Mouse (Mus musculus) myocyte (in vitro differentiated cells): ENCODE data around the gene Pltp. TPM values are rescaled to one million over a fixed set of nuclear protein-coding genes. Genes with fewer than 3 reads are reported as not detected.
"Not testable (repeated sequence)": the region's sequence is repeated elsewhere in the genome, so short reads cannot be mapped to it uniquely, and the experiment has no call there.

ENCODE experiments used
- H3K27me3 ChIP-seq: one replicate; pipeline ENCODE4 v1.6.1; 2011; ENCODE audit not compliant: control insufficient read depth, insufficient read depth, insufficient read length
- H3K36me3 ChIP-seq: one replicate; pipeline ENCODE4 v1.6.1; 2011; ENCODE audit not compliant: control insufficient read depth, insufficient read depth
- H3K4me2 ChIP-seq: one replicate; pipeline ENCODE4 v1.6.1; 2011; ENCODE audit warnings: low read depth, control low read depth
- H3K4me3 ChIP-seq: one replicate; pipeline ENCODE4 v1.5.1; 2011; ENCODE audit warnings: mild to moderate bottlenecking, control low read depth, moderate library complexity
- H3K79me2 ChIP-seq: one replicate; pipeline ENCODE4 v1.6.1; 2011; ENCODE audit not compliant: control insufficient read depth, insufficient read depth
- H3ac ChIP-seq: one replicate; pipeline ENCODE4 v1.6.1; 2011; ENCODE audit not compliant: control insufficient read depth, insufficient read length
- CEBPB ChIP-seq: IDR thresholded peaks from 2 replicates; pipeline ENCODE4 v1.6.1; 2011; ENCODE audit warnings: mild to moderate bottlenecking, moderate library complexity; ENCODE audit not compliant: poor library complexity, insufficient read depth, severe bottlenecking
- E2F4 ChIP-seq: IDR thresholded peaks from one replicate; pipeline ENCODE4 v1.6.1; 2011; ENCODE audit warnings: mild to moderate bottlenecking, control low read depth, moderate library complexity; ENCODE audit not compliant: insufficient read depth
- MAX ChIP-seq: IDR thresholded peaks from one replicate; pipeline ENCODE4 v1.6.1; 2011; ENCODE audit warnings: low read depth, mild to moderate bottlenecking, control low read depth
- MYOD1 ChIP-seq, 3 experiments: IDR thresholded peaks; one replicate each; pipeline ENCODE4 v1.6.1; 2011; ENCODE audit warnings: control low read depth in 2 of 3, low read depth in 2 of 3, mild to moderate bottlenecking in 2 of 3, moderate library complexity in 1 of 3; ENCODE audit not compliant: insufficient read length in 2 of 3, control insufficient read depth in 1 of 3
- MYOG ChIP-seq, 3 experiments: IDR thresholded peaks; one replicate each; pipeline ENCODE4 v1.6.1; 2011; ENCODE audit warnings: control low read depth in 2 of 3, low read depth in 2 of 3, mild to moderate bottlenecking in 2 of 3; ENCODE audit not compliant: insufficient read length in 2 of 3, control insufficient read depth in 1 of 3, insufficient read depth in 1 of 3
- POLR2A ChIP-seq: IDR thresholded peaks from one replicate; pipeline ENCODE4 v1.6.1; 2011; ENCODE audit warnings: low read depth, mild to moderate bottlenecking, control low read depth, moderate library complexity; ENCODE audit not compliant: insufficient read length
- POLR2AphosphoS2 ChIP-seq: IDR thresholded peaks from one replicate; pipeline ENCODE4 v1.6.1; 2011; ENCODE audit warnings: low read depth, control low read depth; ENCODE audit not compliant: insufficient read length
- REST ChIP-seq: IDR thresholded peaks from one replicate; pipeline ENCODE4 v1.6.1; 2011; ENCODE audit warnings: mild to moderate bottlenecking, control low read depth, moderate library complexity; ENCODE audit not compliant: insufficient read depth, insufficient read length
- SRF ChIP-seq: IDR thresholded peaks from one replicate; pipeline ENCODE4 v1.6.1; 2011; ENCODE audit warnings: low read depth; ENCODE audit not compliant: control insufficient read depth, insufficient read length
- TCF12 ChIP-seq: IDR thresholded peaks from one replicate; pipeline ENCODE4 v1.6.1; 2011; ENCODE audit warnings: mild to moderate bottlenecking, control low read depth; ENCODE audit not compliant: poor library complexity, insufficient read depth, severe bottlenecking
- TCF3 ChIP-seq: IDR thresholded peaks from one replicate; pipeline ENCODE4 v1.6.1; 2011; ENCODE audit warnings: low read depth, control low read depth; ENCODE audit not compliant: insufficient read length
- USF1 ChIP-seq: IDR thresholded peaks from one replicate; pipeline ENCODE4 v1.6.1; 2011; ENCODE audit warnings: low read depth, mild to moderate bottlenecking, control low read depth, moderate library complexity
- polyA plus RNA-seq: library from polyadenylated mRNA; unstranded; fragments of >200 nt; fragmentation: generic; extraction: Trizol; gene quantifications from one replicate; pipeline ENCODE4 v1.2.1, GENCODE M21; 2012; ENCODE audit warnings: missing spikeins

Gene Pltp
- polyA plus RNA-seq, 1 experiment = 117 TPM

DNA sequence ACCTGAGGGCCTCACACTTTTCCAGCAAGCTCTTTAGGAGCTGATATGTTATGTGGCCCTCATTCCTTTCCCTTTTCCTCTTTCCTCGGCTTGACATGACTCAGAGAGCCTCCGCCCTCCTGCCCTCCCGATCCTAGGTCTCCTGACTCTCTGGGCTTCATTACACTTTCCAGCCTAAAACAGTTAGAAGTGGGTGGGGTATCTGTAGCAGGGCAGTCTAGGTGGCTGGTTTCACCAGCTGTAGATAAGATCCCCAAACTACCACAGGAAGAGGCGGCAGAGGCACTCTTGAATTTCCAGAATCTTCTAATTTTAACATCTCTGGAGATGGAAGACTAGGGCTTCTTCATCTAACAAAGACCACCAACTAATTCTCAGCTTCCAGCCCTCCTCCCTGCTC, 7.1 kb upstream of the Pltp start:
- Histone ChIP-seq H3K79me2 (no peaks in the 10 kb centered on the region), H3ac (no peak overlapping the region), H3K4me3 (no peak overlapping the region), H3K36me3 (no peaks in the 10 kb centered on the region), H3K27me3 (no peaks in the 10 kb centered on the region), H3K4me2 (peak overlapping the region; percentile 27)
- no peak for TF ChIP-seq MAX
- TF ChIP-seq E2F4 = no peak
- TF ChIP-seq CEBPB = no peak
- TF ChIP-seq MYOD1 (IDR thresholded peaks at IDR 0.05; ENCODE audit: control insufficient read depth in 1 of 3, insufficient read length in 2 of 3, low read depth in 2 of 3) = no peak
- no peak for TF ChIP-seq REST
- no peak for TF ChIP-seq USF1
- no peak for TF ChIP-seq TCF3
- no peak for TF ChIP-seq TCF12
- TF ChIP-seq POLR2AphosphoS2 = no peak
- no peak for TF ChIP-seq SRF
- no peak for TF ChIP-seq MYOG (IDR thresholded peaks at IDR 0.05; ENCODE audit: control insufficient read depth in 1 of 3, insufficient read depth in 1 of 3, insufficient read length in 2 of 3, low read depth in 2 of 3)
- no peak for TF ChIP-seq POLR2A

DNA sequence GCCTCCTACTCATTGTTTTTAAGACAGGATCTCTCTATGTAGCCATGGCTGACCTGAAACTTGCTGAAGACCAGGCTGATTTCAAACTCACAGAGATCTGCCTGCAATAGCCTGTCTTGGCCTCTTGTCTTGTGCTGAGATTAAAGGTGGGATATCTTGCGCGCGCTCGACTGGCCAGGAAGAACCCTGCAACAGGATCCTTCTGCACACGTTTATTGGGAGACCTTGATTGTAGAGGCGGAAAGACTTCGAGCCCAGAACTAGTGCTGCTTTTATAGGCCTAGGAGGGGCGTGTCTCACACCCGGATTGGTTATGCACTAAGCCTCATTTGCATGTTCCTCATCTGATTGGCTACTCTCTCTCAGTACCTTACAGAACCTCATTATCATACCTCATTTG, 5.9 kb upstream of the Pltp start:
- not testable (repeated sequence) for H3K4me2 ChIP-seq, H3K27me3 ChIP-seq, H3K36me3 ChIP-seq, H3ac ChIP-seq, H3K79me2 ChIP-seq, H3K4me3 ChIP-seq

DNA sequence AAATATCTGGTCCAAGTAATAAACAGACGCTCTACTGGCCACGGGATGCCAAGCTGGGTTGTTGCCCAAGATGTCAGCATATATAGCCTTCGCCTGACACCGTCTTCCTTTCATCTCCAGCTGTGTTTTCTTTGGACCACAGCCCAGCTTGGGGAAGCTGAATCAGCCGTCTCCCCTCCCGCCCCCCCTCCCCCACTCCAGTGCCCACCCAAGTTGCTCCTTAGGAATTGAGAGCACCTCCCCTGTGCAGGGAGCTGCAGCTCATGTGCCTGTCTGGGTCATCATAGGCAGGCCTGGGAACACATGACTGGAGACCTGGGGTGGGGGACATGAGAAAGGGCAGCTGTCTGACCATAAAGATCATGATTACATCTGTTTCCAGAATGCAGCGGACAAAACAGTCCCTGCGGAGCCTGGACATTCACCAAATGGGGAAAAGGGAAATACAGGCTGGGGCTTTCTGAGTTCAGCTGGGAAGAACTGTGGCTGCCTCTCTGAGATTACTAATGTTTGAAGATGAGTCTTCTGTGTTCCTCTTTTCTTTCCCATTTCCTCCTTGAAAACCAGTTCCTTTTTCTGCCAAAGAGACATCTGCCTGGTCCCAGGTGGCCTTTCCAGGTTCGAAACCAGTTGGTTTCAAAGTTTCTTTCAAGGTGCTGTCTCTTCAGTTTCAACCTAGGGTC, 4.8 kb upstream of the Pltp start:
- Histone ChIP-seq H3K27me3 (no peaks in the 10 kb centered on the region), H3K4me2 (peak overlapping the region; percentile 39)

DNA sequence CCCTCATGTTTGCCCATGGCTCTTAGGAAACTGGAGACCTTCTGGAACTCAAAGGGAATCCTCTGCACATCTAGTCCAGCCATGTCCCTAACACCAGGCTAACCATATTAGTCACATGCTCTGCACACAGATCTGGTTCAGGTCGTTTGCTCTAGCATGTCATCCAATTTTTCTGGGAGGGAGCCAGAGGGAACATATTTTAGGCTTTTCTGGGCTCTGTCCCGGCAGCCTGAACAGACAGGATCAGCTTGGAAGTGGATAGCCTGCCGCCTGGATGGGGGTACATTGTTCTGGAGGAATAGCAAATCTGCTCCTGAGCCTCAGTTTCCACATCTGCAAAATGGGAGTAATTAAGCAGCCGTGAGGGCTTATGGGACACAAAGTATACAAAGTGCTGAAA, 3.6 kb upstream of the Pltp start:
- H3K4me3 ChIP-seq = no peak overlapping the region
- no peaks in the 10 kb centered on the region for H3K27me3 ChIP-seq
- H3ac ChIP-seq = no peak overlapping the region
- no peaks in the 10 kb centered on the region for H3K36me3 ChIP-seq
- H3K4me2 ChIP-seq = peak overlapping the region; percentile 39
- no peaks in the 10 kb centered on the region for H3K79me2 ChIP-seq
- no peak for TF ChIP-seq MAX

More for the DNA sequence above, 4.8 kb upstream of the Pltp start:
- no peaks in the 10 kb centered on the region for H3K79me2 ChIP-seq
- H3ac ChIP-seq = no peak overlapping the region
- TF ChIP-seq POLR2A = no peak
- peak; percentile 78; the same call in 1 of the 2 replicates for TF ChIP-seq CEBPB
- peak in 2 of 3 experiments; percentile 19 to 61 for TF ChIP-seq MYOD1 (IDR thresholded peaks at IDR 0.05; ENCODE audit: control insufficient read depth in 1 of 3, insufficient read length in 2 of 3, low read depth in 2 of 3)
- TF ChIP-seq USF1 = peak; percentile 56
- TF ChIP-seq TCF12 = peak; percentile 75
- TF ChIP-seq MYOG (IDR thresholded peaks at IDR 0.05; ENCODE audit: control insufficient read depth in 1 of 3, insufficient read depth in 1 of 3, insufficient read length in 2 of 3, low read depth in 2 of 3) = peak; percentile 28 to 80 (median 75)
- no peak for TF ChIP-seq TCF3
- no peak for TF ChIP-seq E2F4
- no peak overlapping the region for H3K4me3 ChIP-seq
- H3K36me3 ChIP-seq = no peaks in the 10 kb centered on the region

DNA sequence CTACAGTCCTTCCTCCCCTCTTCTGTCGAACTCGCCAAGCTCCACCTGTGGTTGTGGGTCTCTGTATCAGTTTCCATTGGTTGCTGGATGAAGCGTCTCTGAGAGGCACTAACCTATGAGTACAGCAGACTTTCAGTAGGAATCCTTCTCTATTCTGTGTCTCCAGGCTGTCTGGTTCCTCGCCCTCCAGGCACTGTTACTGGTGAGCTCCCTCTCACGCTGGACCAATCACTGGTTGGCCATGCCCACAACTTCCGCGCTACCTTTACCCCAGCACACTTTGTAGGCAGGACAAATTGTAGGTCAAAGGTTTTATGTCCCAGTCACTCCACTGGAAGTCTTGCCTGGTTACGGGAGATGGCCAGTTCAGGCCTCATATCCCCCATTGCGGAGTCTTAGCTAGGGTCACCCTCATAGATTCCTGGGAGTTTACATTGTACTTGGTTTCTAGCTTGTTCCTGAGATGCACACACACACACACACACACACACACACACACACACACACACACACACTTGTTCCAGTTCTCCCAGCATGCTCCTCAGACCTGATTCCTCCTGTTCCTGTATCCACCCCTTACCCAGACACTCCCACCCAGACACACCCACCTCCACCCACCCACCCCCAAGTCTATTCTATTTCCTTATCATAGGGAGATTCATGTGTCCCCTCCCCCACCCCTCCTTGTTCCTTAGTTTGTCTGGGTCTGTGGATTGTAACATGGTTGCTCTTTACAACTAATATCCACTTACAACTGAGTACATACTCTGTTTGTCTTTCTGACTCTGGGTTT, 2.3 kb upstream of the Pltp start:
- TF ChIP-seq REST (no peak), MYOG (IDR thresholded peaks at IDR 0.05; ENCODE audit: control insufficient read depth in 1 of 3, insufficient read depth in 1 of 3, insufficient read length in 2 of 3, low read depth in 2 of 3) (no peak), SRF (no peak), POLR2A (no peak), E2F4 (no peak), TCF12 (no peak), TCF3 (no peak), MAX (no peak), POLR2AphosphoS2 (no peak), CEBPB (no peak), USF1 (no peak), MYOD1 (IDR thresholded peaks at IDR 0.05; ENCODE audit: control insufficient read depth in 1 of 3, insufficient read length in 2 of 3, low read depth in 2 of 3) (no peak)
- Histone ChIP-seq H3K79me2 (no peaks in the 10 kb centered on the region), H3K27me3 (no peaks in the 10 kb centered on the region), H3ac (no peak overlapping the region), H3K4me3 (no peak overlapping the region), H3K36me3 (no peaks in the 10 kb centered on the region), H3K4me2 (peak overlapping the region; percentile 39)
